ENCODE assay signal across 7 mouse cellular contexts in the genomic region with DNA sequence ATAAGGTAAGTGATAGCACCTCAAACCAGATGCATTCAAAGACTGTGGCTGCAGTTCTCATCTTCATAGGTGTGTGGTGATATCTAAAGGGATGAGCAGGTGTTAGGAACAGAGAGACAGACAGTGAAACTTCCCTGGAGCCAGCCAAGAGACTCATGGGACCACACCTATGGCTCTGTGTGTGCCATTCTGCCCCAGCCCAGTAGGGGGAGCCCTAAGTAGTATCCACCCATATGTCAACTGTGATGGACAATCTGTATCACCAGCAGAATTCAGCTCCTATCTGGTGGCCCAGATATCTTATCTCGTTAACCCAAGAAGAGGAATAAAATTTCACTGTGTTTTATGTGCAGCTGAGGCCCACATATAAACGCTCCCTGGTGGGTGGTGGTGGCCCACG.
DNase-seq lines count a peak whose midpoint lies in the region; ATAC-seq lines count a peak whose summit lies in the region.

No protein-coding gene starts in this region.

- DNase-seq in A20 (ENCODE audit: low read depth, low spot score): peak; percentile 33
- peak; percentile 41 for DNase-seq in c-Kit-positive CD71-positive TER-119-negative erythroid progenitor cells, embryonic 14.5 days (ENCODE audit: low read depth)
- DNase-seq in natural killer cell, adult 2 months (ENCODE audit: low spot score in 2 of 2): peak; percentile 26 to 37
- DNase-seq in embryo, embryonic 10 days (ENCODE audit: low spot score): no peak
- DNase-seq in layer of hippocampus, postnatal 36 days: no peak
- no peak for DNase-seq in layer of hippocampus, postnatal 25 days (ENCODE audit: extremely low spot score in 1 of 2, low spot score in 1 of 2)

- peak; percentile 39 for ATAC-seq in CD4-positive, CD25-positive, alpha-beta regulatory T cell, adult 4 months

Comparison
In these comparisons a context has a peak if more than half of its experiments do, and no peak if none do; other contexts are left out.
1. DNase-seq: peak in A20 (single experiment), c-Kit-positive CD71-positive TER-119-negative erythroid progenitor cells, embryonic 14.5 days (single experiment) and natural killer cell, adult 2 months (2 of 2); none in embryo, embryonic 10 days (single experiment), layer of hippocampus, postnatal 36 days (0 of 2) and layer of hippocampus, postnatal 25 days (0 of 2).